Mouse (Mus musculus): ENCODE measurements at regions not wholly inside any gene's neighbourhood (a gene's known extent, or its start where the extent isn't known, plus 50 kb on each side); places are given as distances from the start of the nearest gene placed in this dataset.

DNA sequence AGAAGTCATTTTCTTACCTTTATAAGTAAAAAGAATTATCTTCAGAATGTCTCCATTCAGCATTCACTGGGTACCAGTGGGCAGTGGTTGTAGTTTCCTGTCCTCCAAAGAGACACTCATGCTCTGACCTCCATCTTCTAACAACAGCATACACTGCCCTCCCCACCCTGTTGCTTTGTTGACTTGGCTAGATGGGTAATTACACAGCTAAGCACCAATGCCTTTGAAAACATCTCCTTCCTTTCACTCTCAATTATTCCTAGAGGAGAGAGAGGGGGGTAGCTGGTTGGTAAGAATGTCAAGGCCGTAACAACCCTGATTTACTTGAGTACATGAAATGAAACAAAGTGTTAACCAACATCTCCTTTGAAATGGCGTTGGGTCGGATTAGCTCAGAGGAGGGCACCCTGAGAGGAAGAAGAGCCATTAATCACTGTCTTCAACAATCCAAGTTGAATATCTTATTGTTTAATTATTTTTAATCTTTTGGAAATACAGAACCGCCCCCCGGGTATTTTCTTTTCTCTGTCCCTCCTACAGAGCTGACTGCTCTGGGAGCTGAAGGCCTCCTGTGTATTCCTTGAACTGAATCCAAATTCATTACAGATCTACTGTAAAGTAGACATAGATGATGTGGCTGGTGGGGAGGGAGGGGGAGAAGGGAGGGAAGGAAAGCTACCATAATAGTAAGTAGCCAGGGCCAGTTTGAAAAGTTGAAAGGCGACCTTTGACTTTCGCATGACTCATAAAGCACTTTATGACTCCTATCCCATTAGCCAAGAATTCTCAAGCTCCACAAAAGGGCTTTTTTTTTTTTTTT is 302.9 kb downstream of the Pik3r1 start:
- no peak for DNase-seq (ENCODE audit: low read depth in 1 of 2, low spot score in 2 of 2)
- Histone ChIP-seq H3K27ac (ENCODE audit: insufficient read depth, low read length) (no peak overlapping the region), H3K4me3 (ENCODE audit: extremely low read depth, insufficient read depth, insufficient read length) (no peak overlapping the region), H3K27me3 (ENCODE audit: control insufficient read depth, insufficient read depth, low read length) (peaks cover 1% of the 10 kb centered on the region; the same call in 1 of the 2 replicates), H3K4me1 (ENCODE audit: control insufficient read depth, insufficient read depth, insufficient read length) (no peaks in the 10 kb centered on the region), H3K36me3 (ENCODE audit: control insufficient read depth, insufficient read depth, low read length) (no peaks in the 10 kb centered on the region)
- no peak for TF ChIP-seq CTCF (IDR thresholded peaks at IDR 0.05; ENCODE audit: extremely low read depth, insufficient read depth, insufficient read length, insufficient replicate concordance)
- no peak for TF ChIP-seq POLR2A (IDR thresholded peaks at IDR 0.05; ENCODE audit: low read depth, low read length)
- 89% methylated on average over 7 of the region's 7 CpGs for WGBS

DNA sequence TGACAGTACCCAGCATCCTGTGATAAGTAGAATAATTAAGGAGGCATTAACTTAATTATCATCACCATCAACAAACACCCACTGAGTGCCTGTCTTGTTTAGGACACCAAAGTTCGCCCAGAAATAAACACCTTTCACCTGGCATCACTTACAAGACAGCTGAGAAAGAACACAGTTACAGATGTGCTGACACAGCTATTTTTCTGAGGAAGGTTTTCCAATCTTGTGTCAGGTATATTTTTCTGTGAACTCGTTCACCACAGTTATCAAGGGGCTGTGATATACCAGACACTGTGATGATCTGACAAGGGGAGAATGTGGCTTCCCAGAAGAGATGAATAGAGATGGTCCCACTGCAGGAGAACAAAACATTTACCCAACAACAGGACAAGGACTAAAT is 311.1 kb downstream of the Pik3r1 start:
- H3K4me1 ChIP-seq (ENCODE audit: control insufficient read depth, insufficient read depth, insufficient read length) = no peaks in the 10 kb centered on the region
- WGBS = 75% methylated on average over 2 of the region's 2 CpGs
- no peak for DNase-seq (ENCODE audit: low read depth in 1 of 2, low spot score in 2 of 2)
- TF ChIP-seq POLR2A (IDR thresholded peaks at IDR 0.05; ENCODE audit: low read depth, low read length) (no peak), CTCF (IDR thresholded peaks at IDR 0.05; ENCODE audit: extremely low read depth, insufficient read depth, insufficient read length, insufficient replicate concordance) (no peak)
- no peaks in the 10 kb centered on the region for H3K27me3 ChIP-seq (ENCODE audit: control insufficient read depth, insufficient read depth, low read length)
- H3K4me3 ChIP-seq (ENCODE audit: extremely low read depth, insufficient read depth, insufficient read length) = no peak overlapping the region
- no peak overlapping the region for H3K27ac ChIP-seq (ENCODE audit: insufficient read depth, low read length)
- H3K36me3 ChIP-seq (ENCODE audit: control insufficient read depth, insufficient read depth, low read length) = no peaks in the 10 kb centered on the region

DNA sequence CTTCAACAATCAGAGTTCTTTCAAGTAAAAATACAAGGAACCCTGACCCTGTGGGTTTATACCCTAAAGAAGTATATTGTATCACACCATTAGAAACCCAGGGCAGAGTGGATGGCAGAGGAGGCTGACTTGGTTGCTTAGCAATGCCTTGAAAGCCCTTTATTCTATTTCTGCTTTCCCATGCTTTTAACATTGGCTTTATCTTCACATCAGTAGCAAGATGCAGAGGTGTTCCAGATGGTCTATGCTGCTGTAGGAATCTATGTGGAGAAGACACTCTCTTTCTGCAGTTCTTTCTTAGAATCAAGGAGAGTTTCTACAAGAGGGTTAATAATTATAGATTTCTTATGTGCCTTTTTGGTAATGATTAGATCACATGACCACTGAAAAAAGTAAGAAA is 313.7 kb downstream of the Pik3r1 start:
- no peak overlapping the region for H3K4me3 ChIP-seq (ENCODE audit: extremely low read depth, insufficient read depth, insufficient read length)
- DNase-seq (ENCODE audit: low read depth in 1 of 2, low spot score in 2 of 2) = no peak
- no peaks in the 10 kb centered on the region for H3K27me3 ChIP-seq (ENCODE audit: control insufficient read depth, insufficient read depth, low read length)
- H3K27ac ChIP-seq (ENCODE audit: insufficient read depth, low read length) = no peak overlapping the region
- no peaks in the 10 kb centered on the region for H3K36me3 ChIP-seq (ENCODE audit: control insufficient read depth, insufficient read depth, low read length)
- no peaks in the 10 kb centered on the region for H3K4me1 ChIP-seq (ENCODE audit: control insufficient read depth, insufficient read depth, insufficient read length)
- TF ChIP-seq CTCF (IDR thresholded peaks at IDR 0.05; ENCODE audit: extremely low read depth, insufficient read depth, insufficient read length, insufficient replicate concordance) (no peak), POLR2A (IDR thresholded peaks at IDR 0.05; ENCODE audit: low read depth, low read length) (no peak)

DNA sequence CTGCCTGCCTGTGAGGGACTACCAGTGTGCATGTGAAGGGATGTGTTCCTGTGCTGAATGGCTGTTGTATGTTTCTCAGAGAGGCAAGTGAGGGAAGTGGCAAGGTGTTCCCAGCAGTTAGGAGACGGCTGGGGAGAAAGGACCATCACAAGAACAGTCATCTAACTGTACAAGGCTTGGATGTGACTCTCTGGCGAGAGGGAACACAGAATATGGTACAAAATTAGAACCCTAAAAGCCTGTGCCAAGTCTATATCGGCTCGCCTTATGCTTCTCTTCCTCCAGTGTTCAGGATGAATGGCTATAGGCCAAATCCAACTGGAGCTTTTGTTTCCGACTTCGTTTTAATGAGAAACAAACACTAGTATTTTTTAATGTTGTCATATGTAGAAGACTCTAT is 317.5 kb downstream of the Pik3r1 start:
- no peak for DNase-seq (ENCODE audit: low read depth in 1 of 2, low spot score in 2 of 2)
- TF ChIP-seq POLR2A (IDR thresholded peaks at IDR 0.05; ENCODE audit: low read depth, low read length) = no peak

DNA sequence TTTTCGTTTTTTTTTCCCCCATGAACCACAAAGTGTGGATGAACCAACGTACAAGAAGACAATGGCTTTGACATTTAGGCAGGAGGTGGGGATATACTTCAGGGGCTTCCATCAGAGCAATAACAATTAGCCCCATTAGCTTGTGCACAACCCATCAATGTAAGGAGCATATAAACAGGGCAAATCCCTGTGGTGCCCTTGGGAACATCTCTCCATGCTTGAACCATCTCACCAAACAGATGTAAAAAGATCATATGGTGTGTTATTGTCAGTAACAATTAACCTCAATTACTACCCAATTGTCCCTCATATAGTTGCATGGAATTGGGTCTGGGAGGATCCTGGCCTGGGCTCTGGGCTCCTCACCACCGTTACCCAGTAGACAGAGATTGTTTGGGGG is 328.5 kb downstream of the Pik3r1 start:
- Histone ChIP-seq H3K27ac (ENCODE audit: insufficient read depth, low read length) (no peak overlapping the region), H3K36me3 (ENCODE audit: control insufficient read depth, insufficient read depth, low read length) (no peaks in the 10 kb centered on the region), H3K27me3 (ENCODE audit: control insufficient read depth, insufficient read depth, low read length) (no peaks in the 10 kb centered on the region), H3K4me3 (ENCODE audit: extremely low read depth, insufficient read depth, insufficient read length) (no peak overlapping the region), H3K4me1 (ENCODE audit: control insufficient read depth, insufficient read depth, insufficient read length) (no peaks in the 10 kb centered on the region)
- WGBS = 82% methylated on average over 3 of the region's 3 CpGs
- TF ChIP-seq CTCF (IDR thresholded peaks at IDR 0.05; ENCODE audit: extremely low read depth, insufficient read depth, insufficient read length, insufficient replicate concordance) = no peak
- DNase-seq (ENCODE audit: low read depth in 1 of 2, low spot score in 2 of 2) = no peak

More for the DNA sequence above, 317.5 kb downstream of the Pik3r1 start:
- H3K36me3 ChIP-seq (ENCODE audit: control insufficient read depth, insufficient read depth, low read length) = no peaks in the 10 kb centered on the region
- no peaks in the 10 kb centered on the region for H3K4me1 ChIP-seq (ENCODE audit: control insufficient read depth, insufficient read depth, insufficient read length)
- no peak overlapping the region for H3K27ac ChIP-seq (ENCODE audit: insufficient read depth, low read length)
- H3K4me3 ChIP-seq (ENCODE audit: extremely low read depth, insufficient read depth, insufficient read length) = no peak overlapping the region
- WGBS = 90% methylated on average over 6 of the region's 6 CpGs
- H3K27me3 ChIP-seq (ENCODE audit: control insufficient read depth, insufficient read depth, low read length) = no peaks in the 10 kb centered on the region

DNA sequence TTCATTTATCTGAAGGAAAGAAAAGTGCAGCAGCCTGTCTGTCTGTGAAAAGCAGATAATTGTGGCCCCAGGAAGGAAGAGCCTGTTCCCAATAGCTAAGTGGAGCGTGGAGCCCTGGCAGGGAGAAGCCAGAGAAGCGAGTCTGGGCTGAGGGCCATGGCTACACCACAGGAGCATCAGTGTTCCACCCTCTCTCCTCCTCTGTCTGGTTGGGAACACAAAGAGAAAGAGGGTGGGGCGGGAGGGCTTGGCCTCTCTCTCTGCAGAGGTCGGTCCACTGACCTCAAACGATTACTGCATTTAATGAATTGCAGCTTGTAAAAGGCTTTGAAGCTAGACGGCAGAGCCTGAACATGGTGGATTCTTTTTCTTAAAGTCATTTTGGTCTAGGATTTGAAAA is 329.0 kb downstream of the Pik3r1 start:
- Histone ChIP-seq H3K4me1 (ENCODE audit: control insufficient read depth, insufficient read depth, insufficient read length) (no peaks in the 10 kb centered on the region), H3K27ac (ENCODE audit: insufficient read depth, low read length) (no peak overlapping the region), H3K27me3 (ENCODE audit: control insufficient read depth, insufficient read depth, low read length) (no peaks in the 10 kb centered on the region), H3K36me3 (ENCODE audit: control insufficient read depth, insufficient read depth, low read length) (no peaks in the 10 kb centered on the region), H3K4me3 (ENCODE audit: extremely low read depth, insufficient read depth, insufficient read length) (no peak overlapping the region)
- no peak for TF ChIP-seq CTCF (IDR thresholded peaks at IDR 0.05; ENCODE audit: extremely low read depth, insufficient read depth, insufficient read length, insufficient replicate concordance)
- no peak for TF ChIP-seq POLR2A (IDR thresholded peaks at IDR 0.05; ENCODE audit: low read depth, low read length)
- 91% methylated on average over 6 of the region's 6 CpGs for WGBS
- no peak for DNase-seq (ENCODE audit: low read depth in 1 of 2, low spot score in 2 of 2)

DNA sequence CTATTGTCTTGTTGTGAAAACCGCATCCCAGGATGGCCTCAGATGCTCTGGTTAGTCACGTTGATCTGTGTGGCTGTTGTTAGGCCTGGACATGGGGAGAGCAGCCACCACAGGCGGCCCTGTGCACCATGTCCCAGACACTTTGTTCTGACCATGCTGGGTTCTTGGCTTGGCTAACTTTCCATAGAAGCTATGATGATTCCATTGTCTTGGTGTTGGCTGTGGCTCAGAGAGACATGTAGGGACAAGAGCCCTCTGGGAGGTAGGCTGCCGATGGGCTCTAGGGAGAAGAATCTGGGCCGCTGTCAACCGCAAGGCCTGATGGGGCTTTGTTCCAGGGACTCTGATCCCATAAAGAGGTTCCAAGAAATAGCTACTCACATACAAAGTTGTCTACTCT is 334.9 kb downstream of the Pik3r1 start:
- no peak for DNase-seq (ENCODE audit: low read depth in 1 of 2, low spot score in 2 of 2)
- Histone ChIP-seq H3K4me1 (ENCODE audit: control insufficient read depth, insufficient read depth, insufficient read length) (no peaks in the 10 kb centered on the region), H3K4me3 (ENCODE audit: extremely low read depth, insufficient read depth, insufficient read length) (no peak overlapping the region), H3K27ac (ENCODE audit: insufficient read depth, low read length) (no peak overlapping the region), H3K27me3 (ENCODE audit: control insufficient read depth, insufficient read depth, low read length) (0 out of 2 replicates have a peak, but pooled peaks cover 1% of the 10 kb centered on the region), H3K36me3 (ENCODE audit: control insufficient read depth, insufficient read depth, low read length) (no peaks in the 10 kb centered on the region)
- no peak for TF ChIP-seq CTCF (IDR thresholded peaks at IDR 0.05; ENCODE audit: extremely low read depth, insufficient read depth, insufficient read length, insufficient replicate concordance)
- TF ChIP-seq POLR2A (IDR thresholded peaks at IDR 0.05; ENCODE audit: low read depth, low read length) = no peak
- WGBS = 91% methylated on average over 6 of the region's 6 CpGs

All from spleen, adult 2 months (tissue).